Mouse (Mus musculus): Measurements from ENCODE around the gene Sycp2l.

The Sycp2l gene

DNA sequence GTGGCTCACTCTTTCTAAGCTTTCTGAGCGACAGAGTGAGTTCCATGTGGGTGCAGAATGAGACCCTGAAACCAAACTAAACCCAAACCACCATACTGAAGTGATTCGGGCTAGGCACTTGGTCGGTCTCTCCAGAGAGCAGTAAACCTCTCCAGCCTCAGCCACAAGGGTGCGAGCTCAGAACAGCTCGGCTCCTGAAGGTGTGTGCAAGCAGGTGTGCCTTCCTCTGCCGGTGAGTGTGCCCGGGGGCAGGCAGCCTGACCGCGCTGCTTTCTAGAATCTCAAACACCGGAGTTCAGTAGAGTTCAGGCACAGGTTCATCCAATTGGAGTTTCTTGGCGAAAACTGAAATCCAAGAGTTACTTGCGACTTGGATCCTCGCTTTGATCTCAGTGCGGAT lies at the start of gene Sycp2l:
Gene Sycp2l (plus strand): TSS at position 368 of the 400 bp plus-strand sequence.
- DNase-seq: peak; percentile 64

DNA sequence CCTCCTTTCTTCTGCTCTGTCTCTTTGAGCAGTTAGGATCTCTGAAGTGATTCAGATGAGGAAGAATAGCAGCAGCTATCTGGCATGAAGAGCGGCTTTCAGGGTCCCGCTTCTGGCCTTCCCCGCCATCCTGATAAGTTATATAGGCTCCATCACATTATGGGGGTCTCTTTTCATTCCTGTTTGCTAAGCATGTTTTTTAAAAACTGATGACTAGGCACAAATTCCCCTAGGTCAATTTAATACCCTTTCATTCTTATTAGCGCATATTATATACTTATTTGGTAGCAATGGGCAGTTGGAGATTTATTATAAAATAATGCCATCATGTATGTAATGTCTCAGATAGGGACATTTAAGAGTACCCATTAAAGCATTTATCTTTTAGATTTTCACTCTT lies 46.5 kb upstream of the Sycp2l start:
- peak; percentile 23 for DNase-seq

DNA sequence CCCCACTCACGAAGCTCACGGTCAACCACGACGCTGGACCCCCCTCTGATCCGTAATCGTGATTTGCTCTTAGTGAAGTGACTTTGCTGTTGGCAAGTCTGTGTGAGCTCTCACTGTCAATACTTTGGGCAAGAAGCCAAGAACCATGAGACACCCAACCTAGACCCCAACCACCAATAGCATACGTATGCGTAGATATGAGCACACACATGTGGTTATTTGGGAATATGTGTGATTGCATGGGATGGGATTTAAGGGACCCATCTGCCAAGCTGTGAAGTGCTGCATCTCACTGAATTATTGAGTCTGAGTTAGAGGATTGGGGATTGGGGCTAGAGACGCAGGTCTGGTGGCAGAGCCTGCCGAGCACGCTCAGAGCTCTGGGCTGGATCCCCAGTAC lies 42.5 kb upstream of the Sycp2l start:
- no peak for DNase-seq

DNA sequence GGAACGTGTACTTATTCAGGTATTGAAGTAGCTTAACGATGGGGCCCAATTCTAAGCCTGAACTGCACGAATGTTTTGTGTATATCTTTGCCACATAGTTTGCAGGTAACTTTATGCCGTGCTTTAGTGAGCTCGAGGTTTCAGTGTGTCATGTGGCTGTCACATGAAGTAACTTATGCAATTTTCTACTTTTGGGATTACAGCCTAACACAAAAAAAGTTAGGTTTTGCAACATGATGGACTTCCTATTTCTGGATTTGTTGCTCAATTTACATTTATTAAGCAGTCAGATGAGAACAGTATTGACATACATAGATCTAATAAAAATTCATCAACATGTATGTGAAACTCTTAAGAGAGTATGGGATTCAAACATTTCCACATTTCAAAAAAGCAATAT lies 40.3 kb upstream of the Sycp2l start:
- DNase-seq: no peak

DNA sequence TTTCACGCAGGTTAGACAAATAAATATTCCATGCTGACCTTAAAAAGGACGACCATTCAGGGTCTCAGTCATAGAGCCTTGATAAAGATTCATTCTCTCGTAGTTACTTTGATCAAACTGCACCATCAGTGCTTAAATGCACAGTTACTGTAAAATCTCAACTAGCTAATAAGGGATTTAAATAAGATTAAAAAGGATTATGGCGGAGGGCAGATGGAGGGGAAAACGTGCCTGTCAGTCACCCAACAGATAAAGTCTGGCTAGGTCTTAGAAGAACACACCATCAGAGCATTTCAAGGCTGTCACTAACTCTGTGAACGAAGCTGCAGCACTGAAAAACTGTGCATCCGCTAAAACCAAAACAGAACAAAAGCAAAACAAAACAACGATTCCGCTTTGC lies 36.2 kb upstream of the Sycp2l start:
- DNase-seq: no peak

DNA sequence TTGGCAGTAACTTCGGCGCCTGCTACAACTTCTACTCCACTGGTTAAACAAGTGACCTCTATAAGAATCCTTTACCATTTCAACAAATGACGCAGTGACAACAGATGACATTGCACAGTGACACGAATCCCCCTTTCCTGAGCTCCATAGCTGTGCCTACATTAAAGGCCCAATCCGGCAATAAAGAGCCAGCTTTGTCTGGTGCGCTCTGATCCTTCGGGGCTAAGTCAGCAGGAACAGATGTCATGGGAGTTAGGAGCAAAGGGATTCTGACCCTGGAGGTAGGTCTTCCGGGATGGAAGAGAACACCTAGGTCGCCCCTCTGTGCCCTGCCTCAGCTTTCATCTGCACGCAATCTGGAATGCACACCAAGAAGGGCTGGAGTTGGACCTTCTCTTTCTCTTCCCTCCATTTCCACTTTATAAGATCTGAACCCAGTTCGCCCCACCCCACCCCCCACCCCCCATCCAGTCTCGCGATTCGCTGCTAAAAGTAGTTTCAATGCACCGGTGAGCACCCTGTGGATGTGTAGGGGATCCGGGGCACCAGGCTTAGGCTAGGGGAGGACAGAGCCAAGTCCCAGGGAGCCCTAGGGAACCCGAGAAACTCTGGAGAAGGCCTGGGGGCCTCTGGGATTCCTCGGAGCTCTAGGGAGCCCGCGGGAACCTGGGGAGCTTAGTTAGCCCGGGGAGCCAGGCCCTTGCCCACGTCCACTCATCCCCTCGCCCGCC lies 35.3 kb upstream of the Sycp2l start:
- no peak for DNase-seq

DNA sequence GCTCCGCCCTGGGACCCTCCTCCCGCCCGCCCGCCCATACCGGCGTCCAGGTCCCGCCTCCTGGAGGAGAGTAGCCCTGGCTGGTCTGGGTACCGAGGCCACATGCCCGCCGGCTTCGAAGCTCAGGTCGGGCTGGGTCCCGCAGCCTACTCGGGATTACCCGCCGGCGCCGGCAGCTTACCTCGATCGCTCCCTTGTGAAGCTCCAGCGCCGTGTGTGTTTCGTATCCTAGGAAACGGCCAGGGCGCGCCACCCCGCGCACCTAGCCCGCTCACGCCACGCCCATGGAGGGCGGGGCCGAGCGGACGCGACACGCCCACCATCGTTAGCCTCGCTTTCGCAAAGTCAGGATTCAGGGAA lies 34.7 kb upstream of the Sycp2l start, which contains the start of gene Mak:
Gene Mak (minus strand): TSS at position 286 of the 360 bp plus-strand sequence.
- no peak for DNase-seq

DNA sequence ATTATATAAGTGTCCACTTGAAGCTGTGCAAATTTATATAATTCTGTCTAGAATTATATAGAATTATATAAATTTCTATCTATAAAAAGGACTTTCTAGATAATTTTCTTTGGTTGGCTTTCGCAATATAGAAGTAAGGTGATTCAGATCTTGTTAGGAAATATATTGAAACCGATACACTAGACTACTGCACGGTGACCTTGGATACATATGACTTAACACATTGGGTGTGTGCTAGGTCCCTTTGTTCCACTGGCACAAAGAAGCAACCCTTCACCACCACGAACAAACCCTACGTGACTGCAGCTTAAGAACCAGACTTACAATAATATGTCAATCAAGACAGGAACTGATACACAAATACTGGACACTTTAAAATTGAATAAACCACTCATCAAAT lies 34.2 kb upstream of the Sycp2l start:
- no peak for DNase-seq

DNA sequence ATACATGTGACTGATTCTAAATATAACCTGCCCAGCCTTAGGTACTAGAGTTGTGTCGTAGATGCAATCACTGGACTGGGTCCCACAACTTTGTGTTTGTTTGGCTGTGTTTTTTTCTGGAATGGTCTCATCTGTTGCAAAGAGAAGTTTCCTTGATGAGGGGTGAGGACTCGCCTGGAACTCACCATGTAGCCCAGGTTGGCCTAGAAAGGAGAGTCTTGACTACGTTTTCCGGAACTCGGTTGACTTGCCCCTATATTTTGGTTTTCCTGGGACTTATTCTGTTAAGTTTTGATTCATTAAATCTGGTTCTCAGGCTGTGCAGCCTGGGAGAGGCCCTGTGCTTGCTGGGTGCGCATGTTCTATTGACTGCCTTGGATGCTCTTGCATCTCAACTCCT lies 33.4 kb upstream of the Sycp2l start:
- DNase-seq: peak; percentile 54

DNA sequence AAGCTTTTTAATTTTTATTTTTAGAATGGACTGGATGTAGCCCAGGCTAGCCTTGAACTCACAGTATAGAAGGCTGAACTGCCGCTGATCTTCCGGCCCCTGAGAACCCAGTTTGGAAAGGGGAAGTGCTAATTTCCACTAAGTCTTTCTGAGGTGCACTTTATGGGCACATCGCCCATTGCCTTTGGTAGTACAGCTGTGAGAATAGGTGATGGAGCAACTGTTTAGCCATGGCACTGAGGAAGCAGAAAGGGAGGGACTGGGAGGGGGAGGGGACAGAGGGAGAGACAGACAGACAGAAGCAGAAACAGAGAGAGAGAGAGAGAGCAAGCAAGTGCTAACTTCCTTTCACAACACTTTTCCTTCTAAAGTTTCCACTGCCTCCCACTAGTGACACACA lies 29.6 kb upstream of the Sycp2l start:
- DNase-seq: no peak

DNA sequence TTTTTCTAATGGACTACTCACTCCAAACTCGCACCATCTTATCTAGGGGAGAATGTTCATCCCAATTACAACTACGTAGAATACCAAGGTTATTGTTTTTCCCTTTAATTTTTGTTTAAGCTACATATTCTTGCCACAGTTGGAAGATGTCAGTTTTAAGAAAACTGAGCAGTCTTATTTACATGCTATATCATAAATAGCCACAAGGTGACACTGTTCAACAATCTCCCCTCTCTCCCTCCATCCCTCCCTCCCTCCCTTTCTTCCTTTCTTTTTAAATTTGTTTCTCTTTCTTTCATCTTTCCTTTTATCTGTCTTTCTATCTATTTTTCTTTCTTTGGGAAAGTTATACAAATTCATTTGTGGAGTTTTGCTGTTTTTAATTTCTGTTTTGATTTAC lies 29.0 kb upstream of the Sycp2l start:
- DNase-seq: no peak

DNA sequence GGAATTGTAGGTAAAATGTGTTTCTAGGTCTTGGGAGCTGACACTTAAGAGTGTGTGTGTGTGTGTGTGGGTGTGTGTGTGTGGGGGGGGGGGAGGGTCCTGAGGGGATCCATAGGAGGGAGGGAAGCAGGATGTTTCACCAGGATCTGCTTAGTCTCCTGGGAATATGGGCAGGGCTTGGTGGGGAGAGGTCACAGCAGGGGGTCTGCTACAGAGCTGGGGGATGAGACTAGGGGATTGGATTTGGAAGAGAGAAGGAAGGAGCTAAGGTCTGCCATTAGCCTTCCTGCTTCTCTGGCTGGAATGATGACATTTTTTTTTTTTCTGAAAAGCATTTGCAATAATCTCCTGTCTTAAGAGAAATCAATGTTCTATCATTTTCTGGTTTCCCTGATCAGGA lies 25.4 kb upstream of the Sycp2l start:
- no peak for DNase-seq

DNA sequence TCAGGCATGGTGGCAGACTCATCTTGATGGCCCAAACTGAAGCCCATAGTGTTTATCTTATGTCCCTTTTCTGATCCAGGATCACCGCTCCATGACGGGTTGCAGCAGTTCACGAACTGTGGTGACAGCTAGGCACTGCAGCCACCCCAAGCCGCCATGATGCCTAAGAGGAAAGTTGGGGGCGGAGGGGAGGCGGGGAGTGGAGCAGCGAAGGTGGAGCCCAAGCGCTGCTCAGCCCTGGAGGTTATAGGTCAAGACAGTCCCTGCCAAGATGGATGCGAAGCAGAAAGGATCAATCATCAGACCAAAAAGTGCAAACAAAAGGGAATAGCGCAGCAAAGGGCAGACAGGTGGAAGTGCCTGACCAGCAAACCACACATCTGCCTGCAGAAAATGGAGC lies 22.8 kb upstream of the Sycp2l start:
- DNase-seq: no peak

DNA sequence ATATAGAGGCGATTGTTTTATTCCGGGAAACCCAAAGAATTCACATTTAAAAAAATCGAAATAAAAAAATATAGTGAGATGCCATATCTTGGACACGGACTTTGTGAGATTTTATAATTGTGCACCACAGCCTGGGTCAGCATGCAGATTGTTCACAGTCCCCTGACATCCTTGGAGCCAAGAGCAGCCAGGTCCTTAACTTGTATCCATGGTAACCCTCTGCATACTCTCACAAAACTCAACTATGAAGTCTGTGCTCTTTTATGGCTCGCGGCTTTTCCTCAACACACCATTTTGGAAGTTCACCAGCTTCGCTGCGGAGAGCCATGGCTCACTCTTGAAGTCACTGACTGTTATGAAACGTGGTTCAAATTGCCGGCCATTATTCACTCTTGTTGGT lies 19.9 kb upstream of the Sycp2l start:
- DNase-seq: no peak

DNA sequence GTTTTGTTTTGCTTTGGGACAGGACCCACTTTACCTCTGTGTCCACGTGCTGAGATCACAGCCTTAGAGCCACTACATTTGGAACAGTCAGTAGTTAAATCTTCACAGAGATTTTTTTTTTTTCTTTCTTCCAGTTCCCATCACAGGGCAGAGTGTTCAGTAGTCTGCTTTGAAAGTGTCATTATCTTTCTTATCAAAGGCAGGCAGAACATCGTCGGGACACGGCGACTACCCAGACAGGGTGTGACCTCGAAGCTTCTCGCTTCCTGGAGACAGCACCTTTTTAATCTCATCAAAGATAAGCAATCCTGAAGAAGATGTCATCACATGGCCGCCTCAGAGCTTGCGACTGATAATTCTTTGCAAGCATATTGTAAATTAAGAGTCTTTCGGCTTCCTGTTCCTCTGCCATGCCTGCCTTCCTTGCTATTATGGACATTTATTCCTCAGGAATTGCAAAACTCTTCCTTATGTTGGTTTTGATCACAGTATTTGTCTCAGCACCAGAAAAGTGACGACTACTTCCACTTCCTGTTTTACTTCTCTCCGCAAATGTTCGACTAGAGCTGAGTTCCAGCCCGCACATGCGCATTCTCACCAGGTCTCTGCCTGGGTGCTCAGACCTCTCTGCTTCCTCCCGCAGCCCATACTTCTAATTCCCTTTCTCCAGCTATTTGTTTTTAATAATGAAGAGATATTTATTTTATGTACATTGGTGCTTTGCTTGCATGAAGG lies 16.6 kb upstream of the Sycp2l start:
- DNase-seq: peak; percentile 97

DNA sequence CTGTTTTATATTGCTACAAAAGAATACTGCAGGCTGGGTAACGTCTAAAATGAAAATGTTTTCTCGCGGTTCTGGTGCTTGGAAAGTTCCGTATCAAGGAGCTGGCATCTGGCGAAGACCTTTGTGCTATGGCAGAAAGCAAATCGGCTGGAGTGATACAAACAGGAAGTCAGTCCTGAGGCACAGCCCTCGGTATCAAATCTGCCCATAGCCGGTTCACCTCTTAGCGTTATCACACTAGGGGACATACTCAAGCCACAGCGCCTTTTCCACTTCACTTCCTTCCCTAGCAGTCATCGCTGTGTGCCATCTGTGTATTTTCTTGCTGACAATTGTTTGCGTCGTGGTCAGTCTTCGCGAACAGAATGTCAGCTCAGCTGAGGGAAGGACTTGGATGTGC lies 15.8 kb upstream of the Sycp2l start:
- DNase-seq: no peak

DNA sequence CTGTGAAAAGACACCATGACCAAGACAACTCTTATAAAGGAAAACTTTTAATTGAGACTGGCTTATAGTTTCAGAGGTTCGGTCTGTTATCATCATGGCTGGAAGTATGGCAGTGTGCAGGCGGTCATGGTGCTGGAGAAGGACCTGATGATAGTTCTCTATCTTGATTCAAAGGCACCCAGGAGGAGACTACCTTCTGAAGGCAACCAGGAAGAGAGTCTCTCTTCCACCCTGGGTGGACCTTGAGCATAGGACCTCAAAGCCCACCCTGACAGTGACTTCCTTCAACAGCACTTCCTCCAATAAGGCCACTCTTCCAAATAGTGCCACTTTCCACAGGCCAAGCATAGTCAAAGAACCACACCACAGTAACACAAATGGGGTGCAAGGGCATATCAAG lies 14.1 kb upstream of the Sycp2l start:
- peak; percentile 54 for DNase-seq

DNA sequence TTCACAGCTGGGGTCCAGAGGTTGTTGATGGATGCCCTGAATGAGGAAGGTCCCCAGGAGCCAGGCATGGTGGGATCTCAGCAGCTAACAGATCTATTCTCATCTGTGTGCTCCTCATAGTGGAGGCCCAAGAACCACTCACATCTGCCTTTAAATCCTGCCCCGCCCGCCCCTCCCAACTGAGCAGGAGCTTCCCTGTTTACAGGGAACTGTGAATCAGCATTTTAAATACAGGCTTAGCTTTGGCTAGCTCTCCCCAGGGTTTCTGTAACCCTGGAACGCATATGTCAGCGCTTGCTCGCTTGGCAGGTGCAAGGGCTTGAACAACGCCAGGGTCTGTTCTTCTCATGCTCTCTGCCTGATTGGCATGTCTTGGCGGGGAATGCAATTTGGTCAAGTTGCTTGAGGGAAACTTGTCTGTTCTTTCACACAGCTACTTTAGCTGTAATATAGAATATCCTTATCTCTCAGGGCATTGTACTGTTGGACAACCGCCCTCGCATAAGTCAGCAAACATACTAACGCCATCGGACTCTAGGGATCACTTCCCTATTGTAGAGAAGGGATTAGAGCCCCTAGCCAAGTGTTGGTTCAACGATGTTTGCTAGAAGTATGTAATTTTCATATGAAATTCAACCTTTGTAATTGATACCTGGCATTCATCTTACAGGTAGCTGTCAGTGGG lies 10.1 kb upstream of the Sycp2l start:
- no peak for DNase-seq

DNA sequence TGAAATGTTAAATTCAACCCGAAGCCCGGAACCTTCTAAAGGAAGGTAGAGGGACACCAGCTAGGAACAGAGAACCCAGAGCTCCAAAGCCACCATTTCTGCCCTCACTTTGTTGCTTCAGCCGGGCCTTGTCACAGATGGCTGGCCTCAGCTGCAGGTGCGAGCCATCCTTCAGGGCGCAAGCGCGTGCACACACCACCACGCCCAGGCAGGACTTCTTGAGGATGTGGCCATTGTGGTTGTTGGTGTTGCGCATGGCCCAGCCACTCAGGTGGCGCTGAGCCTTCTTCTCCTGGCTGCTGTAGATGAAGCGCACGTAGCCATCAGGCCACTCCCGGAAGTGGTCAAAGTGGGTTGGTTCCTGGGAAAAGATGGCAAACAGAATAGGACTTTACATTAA lies 8.6 kb upstream of the Sycp2l start:
- DNase-seq: no peak

DNA sequence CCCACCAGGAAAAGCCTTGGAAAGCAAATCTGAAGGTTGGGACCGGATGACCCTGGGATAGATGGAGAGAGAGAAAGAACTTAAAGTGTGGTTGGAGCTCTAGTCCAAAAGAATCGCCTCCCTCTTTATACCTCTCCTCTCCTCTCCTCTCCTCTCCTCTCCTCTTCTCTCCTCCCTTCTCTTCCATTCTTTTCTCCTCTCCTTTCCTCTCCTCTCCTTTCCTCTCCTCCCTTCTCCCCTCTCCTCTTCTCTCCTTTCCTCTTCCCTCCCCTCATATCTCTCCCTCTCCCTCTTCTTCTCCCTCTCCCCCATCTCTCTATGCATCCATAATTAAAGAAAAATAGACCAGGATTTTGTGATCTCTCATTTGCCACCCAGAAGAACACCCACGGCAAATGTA lies 3.2 kb upstream of the Sycp2l start, which contains the start of gene Gcm2:
Gene Gcm2 (minus strand): TSS at position 101 of the 400 bp plus-strand sequence.
- no peak for DNase-seq

DNA sequence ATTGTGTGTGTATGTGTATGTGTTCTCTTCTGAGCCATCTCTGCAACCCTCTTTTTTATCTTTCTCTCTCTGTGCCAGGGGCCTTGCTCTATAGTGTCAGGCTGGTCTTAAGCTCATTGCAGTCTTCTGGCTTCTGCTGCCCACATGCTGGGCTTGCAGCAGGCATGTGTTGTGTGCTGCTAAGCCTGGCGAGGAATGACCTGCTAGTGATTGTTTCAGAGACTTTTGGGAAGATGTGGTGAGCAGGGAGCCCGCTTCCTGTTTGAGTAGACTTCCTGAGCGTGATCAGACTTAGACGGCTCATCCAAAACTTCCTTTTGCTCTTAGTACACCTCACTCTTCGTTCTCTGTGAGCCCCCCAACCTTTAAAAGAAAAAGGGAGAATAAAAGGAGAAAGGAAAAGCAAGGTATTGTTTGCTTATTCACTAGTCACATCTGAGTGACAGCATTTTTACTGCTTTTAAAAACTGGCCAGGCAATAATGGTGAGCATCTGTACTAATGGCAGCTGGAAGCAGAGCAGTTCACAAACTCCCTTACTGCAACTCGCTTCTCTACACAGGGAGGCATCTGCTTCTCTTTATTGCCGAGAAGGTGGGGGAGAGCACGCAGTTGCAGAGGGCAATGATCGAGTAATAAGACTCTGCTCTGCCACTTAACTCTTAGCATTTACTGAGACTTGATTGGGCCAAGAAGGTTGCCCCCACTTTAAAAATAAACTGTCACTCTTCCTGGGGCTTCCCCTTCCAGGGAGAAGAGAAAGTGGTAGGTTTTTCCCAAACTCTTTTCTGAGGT lies 5.2 kb downstream of the Sycp2l start:
- peak; percentile 78 for DNase-seq

DNA sequence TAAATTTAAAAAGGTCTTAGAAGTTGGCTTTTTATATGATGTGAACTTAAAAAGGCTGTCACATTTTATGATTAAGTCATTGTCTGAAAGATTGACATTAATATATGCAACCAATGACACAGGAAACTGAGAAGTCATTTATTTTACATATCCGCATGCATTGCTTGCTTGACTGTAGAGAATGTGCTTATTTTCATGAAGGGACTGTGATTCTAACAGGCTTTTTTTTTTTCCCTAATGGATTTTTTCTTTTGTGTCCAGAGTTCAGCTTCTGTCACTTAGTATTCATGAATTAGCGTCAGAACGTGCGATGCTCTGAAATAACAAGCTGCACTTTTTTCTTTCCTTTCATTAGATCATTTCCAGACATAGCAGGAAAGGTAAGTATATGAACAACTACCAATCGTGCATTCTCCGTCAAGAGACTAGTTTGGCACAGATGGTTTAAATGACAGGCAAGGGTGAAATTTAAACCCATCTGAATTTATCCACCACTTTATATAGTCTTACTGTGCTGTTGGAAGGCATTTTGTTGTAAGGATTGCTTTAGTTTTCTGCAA lies 9.6 kb downstream of the Sycp2l start:
- DNase-seq: peak; percentile 62

DNA sequence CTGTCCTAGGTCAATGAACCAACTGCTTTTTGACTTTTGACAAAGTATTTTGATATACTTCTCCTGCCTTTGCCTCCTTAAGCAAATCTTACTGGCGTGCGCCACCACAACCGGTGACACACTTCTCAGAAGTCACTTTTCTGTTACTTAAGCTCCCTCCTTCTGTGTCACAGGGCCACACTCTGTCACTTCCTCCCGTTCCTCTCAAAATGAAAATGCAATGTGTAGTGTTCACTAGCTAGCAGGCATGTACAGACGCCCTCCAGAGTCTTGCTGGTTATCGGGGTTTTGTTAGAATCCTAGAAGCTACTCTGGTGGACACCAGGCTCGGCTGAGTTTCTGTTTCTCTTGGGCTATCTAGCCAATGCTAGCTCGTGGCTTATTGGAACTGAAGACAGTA lies 14.2 kb downstream of the Sycp2l start:
- peak; percentile 13 for DNase-seq
